Mouse (Mus musculus) layer of hippocampus, postnatal 14 days (tissue): ENCODE results near the gene Slc43a1. TPM values are rescaled to one million over a fixed set of nuclear protein-coding genes. Genes with fewer than 3 reads are reported as not detected.
A peak's percentile ranks its signal among the peaks of the same experiment; 100 is the strongest.

ENCODE experiments used
- DNase-seq, 2 experiments: peaks; one replicate each; pipeline ENCODE4 v3.0.0; 2021 to 2022; ENCODE audit warnings: low spot score in 2 of 2, mixed read lengths in 1 of 2
- total RNA-seq, 2 experiments: library from RNA; stranded (reverse); gene quantifications; 2 replicates each; pipeline ENCODE4 v1.2.3; 2021

Gene Slc43a1
- total RNA-seq, 2 experiments from 2014 or later, result 0.33 to 0.37 TPM

GRCm38 (mm10) chr2:84827283-84827920, 11.2 kb upstream of the Slc43a1 start:
- DNase-seq, result no peak

- peak; percentile 86 to 94 for DNase-seq
Measured at GRCm38 (mm10) chr2:84831666-84832391, 6.8 kb upstream of the Slc43a1 start.

- no peak for DNase-seq
Measured at GRCm38 (mm10) chr2:84837107-84837506, 1.5 kb upstream of the Slc43a1 start.

- no peak for DNase-seq
Measured at GRCm38 (mm10) chr2:84837817-84838592, 645 bp upstream of the Slc43a1 start.

- DNase-seq, result no peak
Measured at GRCm38 (mm10) chr2:84838993-84839980, 637 bp downstream of the Slc43a1 start.

- DNase-seq, result no peak
Measured at GRCm38 (mm10) chr2:84840016-84840747, 1.5 kb downstream of the Slc43a1 start.

- no peak for DNase-seq
Measured at GRCm38 (mm10) chr2:84840748-84841563, 2.3 kb downstream of the Slc43a1 start.

GRCm38 (mm10) chr2:84841905-84842304, 3.3 kb downstream of the Slc43a1 start:
- DNase-seq, result no peak

- no peak for DNase-seq
Measured at GRCm38 (mm10) chr2:84843654-84844053, 5.0 kb downstream of the Slc43a1 start.

- DNase-seq, result no peak
Measured at GRCm38 (mm10) chr2:84845226-84845625, 6.6 kb downstream of the Slc43a1 start.

GRCm38 (mm10) chr2:84850407-84851129, 11.9 kb downstream of the Slc43a1 start:
- DNase-seq, result no peak

- no peak for DNase-seq
Measured at GRCm38 (mm10) chr2:84851130-84852040, 12.7 kb downstream of the Slc43a1 start.

- DNase-seq, result no peak
Measured at GRCm38 (mm10) chr2:84855732-84856131, 17.1 kb downstream of the Slc43a1 start.

GRCm38 (mm10) chr2:84858551-84858950, 19.9 kb downstream of the Slc43a1 start:
- DNase-seq, result no peak

- no peak for DNase-seq
Measured at GRCm38 (mm10) chr2:84859991-84860780, 21.5 kb downstream of the Slc43a1 start.

GRCm38 (mm10) chr2:84861430-84861829, 22.8 kb downstream of the Slc43a1 start:
- DNase-seq, result no peak

- no peak for DNase-seq
Measured at GRCm38 (mm10) chr2:84862231-84862630, 23.6 kb downstream of the Slc43a1 start.
